Mouse (Mus musculus) erythroblast, embryonic 14.5 days (primary cell): ENCODE results near the gene Nckap5.

Source experiments
- GATA1 ChIP-seq: IDR thresholded peaks from 2 replicates; pipeline ENCODE4 v1.6.1; 2012; ENCODE audit warnings: low read length, inconsistent platforms, mixed read lengths
- TAL1 ChIP-seq: IDR thresholded peaks from 3 replicates; pipeline ENCODE4 v1.6.1; 2012; ENCODE audit warnings: low read length, inconsistent platforms, mixed read lengths

DNA sequence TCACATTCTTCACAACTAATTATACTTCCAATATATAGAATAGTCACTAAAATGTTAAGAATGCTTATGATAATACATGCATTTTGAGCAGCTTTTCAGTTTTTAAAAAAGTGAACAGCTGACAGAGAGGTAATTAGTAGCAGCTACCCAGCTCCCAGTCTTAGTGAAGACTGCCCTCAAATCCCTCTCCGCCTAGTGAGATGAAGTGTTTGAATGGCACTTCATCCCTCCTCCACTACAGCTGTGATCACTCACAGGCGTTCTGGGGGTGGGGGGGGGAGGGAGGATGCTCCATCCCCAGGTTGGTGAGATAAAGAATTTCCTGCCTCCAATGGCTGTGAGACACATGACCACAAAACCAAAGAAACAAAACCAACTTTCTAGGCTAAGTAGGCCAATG, 381.2 kb downstream of the Nckap5 start:
- TF ChIP-seq GATA1 (no peak), TAL1 (no peak)
